Mouse (Mus musculus) heart, embryonic 16.5 days (tissue): ENCODE results near the gene Robo1. TPM values are rescaled to one million over a fixed set of nuclear protein-coding genes. Genes with fewer than 3 reads are reported as not detected.

Experiments used
- ATAC-seq: fragments of 200-750 bp; cut with Nextera tagmentation; replicated peaks from 2 replicates; pipeline ENCODE4 v1.8.0; 2017; ENCODE audit warnings: moderate number of reproducible peaks; ENCODE audit not compliant: insufficient read depth, low FRiP score; ENCODE audit errors: extremely low read depth
- H3K27ac ChIP-seq: fragments of 300-500 bp; sonication (generic); 2 replicates; pipeline ENCODE4 v1.5.1; 2014; ENCODE audit warnings: mild to moderate bottlenecking, low read length, control low read depth, moderate library complexity
- H3K27me3 ChIP-seq: fragments of 300-500 bp; sonication (generic); 2 replicates; pipeline ENCODE4 v1.6.1; 2014; ENCODE audit warnings: low read length, mixed read lengths; ENCODE audit not compliant: control insufficient read depth, insufficient read depth
- H3K36me3 ChIP-seq: fragments of 300-500 bp; sonication (generic); 2 replicates; pipeline ENCODE4 v1.6.1; 2014; ENCODE audit not compliant: control insufficient read depth, insufficient read depth
- H3K4me1 ChIP-seq: fragments of 300-500 bp; sonication (generic); 2 replicates; pipeline ENCODE4 v1.6.1; 2014; ENCODE audit warnings: low read length, mixed read lengths; ENCODE audit not compliant: control insufficient read depth, insufficient read depth
- H3K4me2 ChIP-seq: fragments of 300-500 bp; sonication (generic); 2 replicates; pipeline ENCODE4 v1.6.1; 2014; ENCODE audit warnings: low read depth, mild to moderate bottlenecking, control low read depth, low read length
- H3K4me3 ChIP-seq: fragments of 300-500 bp; sonication (generic); 2 replicates; pipeline ENCODE4 v1.5.1; 2014; ENCODE audit warnings: mild to moderate bottlenecking, control low read depth, low read length
- H3K9ac ChIP-seq: fragments of 300-500 bp; sonication (generic); 2 replicates; pipeline ENCODE4 v1.6.1; 2014; ENCODE audit warnings: low read length, control low read depth
- H3K9me3 ChIP-seq: fragments of 300-500 bp; sonication (generic); replicated peaks from 2 replicates; pipeline ENCODE4 v1.6.1; 2016; ENCODE audit warnings: low read length; ENCODE audit not compliant: control insufficient read depth
- WGBS: fragments of 180-500 bp; shearing (Covaris S2); extraction: QIAGEN DNeasy Blood & Tissue Kit; methylation state at CpG from one replicate; pipeline ENCODE4 v1.1.7; 2014; 5-methylcytosine and 5-hydroxymethylcytosine counted together
- polyA plus RNA-seq: library from polyadenylated mRNA; unstranded; fragments of >200 nt; fragmentation: Nextera tagmentation; extraction: Ambion mirVana; gene quantifications from 2 replicates; pipeline ENCODE4 v1.2.1, GENCODE M21; 2015

Robo1 gene
- polyA plus RNA-seq, 1 experiment from 2014 or later, result 8.0 TPM

DNA sequence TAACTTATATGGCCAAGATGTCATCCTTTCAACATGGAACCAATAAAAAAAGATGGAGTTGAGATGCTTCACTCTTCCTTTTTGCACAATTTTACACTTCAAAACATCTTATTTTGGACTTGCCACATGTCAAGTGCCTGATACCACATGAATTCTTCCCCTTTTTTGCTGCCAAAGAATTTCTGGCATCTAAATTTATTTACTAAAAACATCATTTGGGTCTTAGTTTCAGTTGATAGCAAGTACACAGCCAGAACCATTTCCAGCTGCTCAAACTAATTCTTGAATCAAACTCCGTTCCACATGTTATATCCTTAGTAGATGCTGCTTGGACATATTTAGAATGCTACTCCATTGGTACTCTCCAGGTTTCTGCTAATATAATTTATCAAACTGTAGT lies 267.1 kb downstream of the Robo1 start:
- Histone ChIP-seq H3K27ac (no peak overlapping the region), H3K36me3 (no peaks in the 10 kb centered on the region), H3K4me1 (no peaks in the 10 kb centered on the region), H3K9ac (no peak overlapping the region), H3K4me3 (no peak overlapping the region), H3K9me3 (no peaks in the 10 kb centered on the region), H3K27me3 (no peaks in the 10 kb centered on the region), H3K4me2 (no peak overlapping the region)
- WGBS, result 82% methylated on average over 1 of the region's 1 CpGs
- no peak for ATAC-seq

DNA sequence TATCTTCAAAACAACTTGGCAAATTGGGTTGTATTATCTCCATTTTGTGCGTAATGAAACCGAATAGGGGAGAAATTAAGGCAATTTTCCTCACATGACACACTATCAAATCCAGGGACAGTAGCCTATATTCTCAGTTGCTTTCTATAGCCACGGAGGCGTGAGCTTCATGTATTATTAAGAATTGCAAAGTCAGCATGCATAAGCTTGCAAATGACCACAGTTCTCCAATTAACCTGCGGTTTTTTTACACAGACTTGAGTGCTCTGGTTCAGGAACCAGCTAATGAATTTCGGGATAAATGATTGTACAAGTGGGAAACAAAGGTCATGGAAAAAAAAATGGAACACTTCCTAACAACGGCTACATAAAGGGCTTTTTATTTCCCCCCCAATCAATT lies 268.9 kb downstream of the Robo1 start:
- H3K27me3 ChIP-seq, result no peaks in the 10 kb centered on the region
- no peak overlapping the region for H3K4me3 ChIP-seq
- no peaks in the 10 kb centered on the region for H3K36me3 ChIP-seq
- ATAC-seq, result no peak
- no peak overlapping the region for H3K4me2 ChIP-seq
- H3K9ac ChIP-seq, result no peak overlapping the region
- WGBS, result 76% methylated on average over 7 of the region's 7 CpGs
- no peaks in the 10 kb centered on the region for H3K9me3 ChIP-seq
- no peak overlapping the region for H3K27ac ChIP-seq
- no peaks in the 10 kb centered on the region for H3K4me1 ChIP-seq

DNA sequence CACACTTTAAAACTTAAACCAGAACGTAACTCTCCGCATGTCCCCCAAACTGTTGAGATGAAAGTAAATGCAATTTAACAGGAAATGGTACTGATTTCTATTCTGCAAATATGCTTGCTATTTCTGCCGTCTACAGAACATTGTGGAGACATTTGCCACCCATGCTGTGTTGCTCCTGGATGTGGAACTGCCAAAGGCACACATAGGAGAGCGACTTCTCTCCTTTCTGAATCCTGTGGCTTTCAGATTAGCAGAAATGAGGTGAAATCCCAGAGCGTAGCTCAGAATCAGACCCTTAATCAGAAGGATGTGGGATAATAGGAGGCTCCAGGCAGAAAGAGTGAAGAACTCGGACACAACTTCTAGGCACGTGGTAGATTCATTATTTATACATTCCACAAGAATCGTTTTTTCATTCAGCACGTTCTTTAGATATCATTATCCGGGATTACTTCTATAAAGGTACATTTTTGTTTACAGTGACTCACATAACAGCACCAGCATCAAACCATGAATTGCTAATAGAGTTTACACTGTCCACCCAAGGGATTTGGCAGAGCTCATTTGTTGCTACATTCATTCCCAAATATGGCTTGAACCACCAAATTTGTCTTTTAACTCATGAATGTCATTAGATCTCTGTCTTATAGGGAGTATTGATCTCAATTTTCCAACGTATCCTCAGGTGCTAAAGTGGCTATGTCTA lies 276.5 kb downstream of the Robo1 start:
- Histone ChIP-seq H3K27me3 (no peaks in the 10 kb centered on the region), H3K9me3 (no peaks in the 10 kb centered on the region), H3K9ac (no peak overlapping the region), H3K4me3 (no peak overlapping the region), H3K27ac (no peak overlapping the region), H3K4me2 (no peak overlapping the region), H3K4me1 (no peaks in the 10 kb centered on the region), H3K36me3 (no peaks in the 10 kb centered on the region)
- no peak for ATAC-seq
- 74% methylated on average over 11 of the region's 11 CpGs for WGBS

DNA sequence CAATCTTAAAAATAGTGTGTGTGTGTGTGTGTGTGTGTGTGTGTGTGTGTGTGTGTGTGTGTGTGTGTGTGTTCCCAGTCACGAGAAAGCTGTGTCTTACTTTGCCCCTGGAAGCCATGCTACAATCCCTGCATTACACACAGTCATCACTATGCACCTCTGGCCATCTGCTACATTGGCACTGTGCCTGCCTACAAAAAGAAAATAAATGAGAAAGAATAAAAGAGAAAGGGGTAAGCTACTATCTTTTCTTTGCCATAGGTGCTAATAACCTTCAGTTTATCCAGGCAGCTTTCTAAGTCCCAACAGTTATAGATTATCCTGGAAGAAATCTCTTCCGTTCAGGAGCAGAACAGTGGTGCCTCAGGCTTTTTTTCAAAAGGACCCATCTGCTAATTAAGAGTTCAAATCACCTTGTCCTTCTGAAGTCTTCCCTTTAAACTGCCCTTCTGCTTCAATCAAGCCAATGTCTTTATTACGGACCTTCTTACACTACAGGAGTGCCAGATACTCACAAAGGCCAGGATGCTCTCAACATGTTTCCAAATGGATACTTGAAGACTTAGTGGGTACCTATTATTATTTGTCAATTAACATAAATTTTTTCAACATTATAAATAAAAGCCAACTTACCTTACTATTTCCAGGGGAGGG lies 277.2 kb downstream of the Robo1 start:
- WGBS, result 75% methylated on average over 3 of the region's 3 CpGs
- ATAC-seq, result no peak
- H3K9me3 ChIP-seq, result no peaks in the 10 kb centered on the region

DNA sequence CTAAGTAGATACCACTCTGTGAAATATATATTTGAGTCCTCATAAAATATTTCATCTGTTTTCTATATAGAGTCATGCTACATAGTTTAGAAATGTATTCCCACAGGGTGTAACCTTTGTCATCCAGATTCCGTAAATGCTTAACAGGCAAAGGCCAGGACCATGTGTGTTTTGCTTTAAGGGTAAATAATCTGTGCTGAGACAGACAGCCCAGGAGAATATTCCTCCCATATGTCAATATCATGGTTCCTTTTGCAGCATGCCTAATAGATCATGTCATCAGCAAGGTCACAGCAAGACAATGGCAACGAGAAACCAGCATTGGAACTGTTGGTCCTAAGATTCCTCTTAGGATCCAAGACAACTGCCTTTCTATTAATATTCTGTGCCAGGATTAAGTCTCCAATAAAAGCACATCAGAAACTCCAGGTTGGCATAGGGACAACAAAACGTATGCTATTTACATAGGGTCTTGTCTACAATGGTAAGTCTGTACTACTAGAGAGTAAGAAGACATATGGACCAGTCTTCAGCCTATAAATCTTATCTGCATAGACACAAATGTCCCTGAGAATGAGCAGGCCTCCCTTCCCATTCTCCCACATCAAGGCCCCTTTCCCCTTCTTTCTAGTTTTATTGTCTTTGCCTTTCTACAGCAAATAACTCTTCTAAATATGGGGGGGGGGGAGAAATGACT lies 279.4 kb downstream of the Robo1 start:
- H3K27ac ChIP-seq, result no peak overlapping the region
- no peak overlapping the region for H3K4me3 ChIP-seq
- H3K27me3 ChIP-seq, result no peaks in the 10 kb centered on the region
- no peaks in the 10 kb centered on the region for H3K9me3 ChIP-seq
- no peaks in the 10 kb centered on the region for H3K4me1 ChIP-seq
- WGBS, result 65% methylated on average over 3 of the region's 3 CpGs
- no peak overlapping the region for H3K4me2 ChIP-seq
- no peaks in the 10 kb centered on the region for H3K36me3 ChIP-seq
- H3K9ac ChIP-seq, result no peak overlapping the region
- no peak for ATAC-seq

More for the DNA sequence above, 277.2 kb downstream of the Robo1 start:
- H3K36me3 ChIP-seq, result no peaks in the 10 kb centered on the region
- no peak overlapping the region for H3K4me2 ChIP-seq
- no peaks in the 10 kb centered on the region for H3K4me1 ChIP-seq
- H3K9ac ChIP-seq, result no peak overlapping the region
- no peak overlapping the region for H3K4me3 ChIP-seq
- no peak overlapping the region for H3K27ac ChIP-seq
- no peaks in the 10 kb centered on the region for H3K27me3 ChIP-seq

DNA sequence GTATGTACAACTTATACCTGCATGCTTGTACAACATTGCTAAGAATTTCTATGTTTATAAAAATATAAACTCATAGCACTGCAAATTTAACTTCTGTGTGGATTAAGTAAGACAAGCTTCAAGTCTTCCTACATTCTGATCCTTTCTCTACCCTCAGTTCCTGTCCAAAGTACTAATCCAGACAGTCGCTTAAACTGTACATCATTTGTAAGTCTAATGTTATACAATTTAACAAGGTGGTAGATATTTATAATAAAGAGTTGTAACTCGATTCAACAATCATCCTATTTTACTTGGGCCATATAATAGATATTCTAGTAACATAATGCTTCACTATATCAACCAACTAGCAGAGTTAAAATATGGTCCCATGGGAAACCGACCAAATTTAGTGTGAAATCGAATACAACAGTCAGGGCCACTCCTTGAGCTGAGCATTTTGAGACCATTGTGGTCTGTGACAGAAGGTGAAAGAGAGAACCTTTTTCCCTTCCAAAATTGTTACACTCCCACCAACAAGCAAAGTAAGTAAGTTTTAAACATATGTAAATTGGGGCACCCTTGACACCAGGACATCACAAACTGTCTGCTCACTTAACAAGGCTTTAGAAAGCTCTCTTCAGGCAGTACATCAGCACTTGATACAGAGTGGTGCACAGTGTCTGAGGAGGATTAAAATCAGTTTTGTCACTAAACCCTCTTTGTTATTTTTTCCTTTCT lies 295.5 kb downstream of the Robo1 start:
- no peak for ATAC-seq
- H3K9me3 ChIP-seq, result no peaks in the 10 kb centered on the region
- H3K4me1 ChIP-seq, result no peaks in the 10 kb centered on the region
- H3K9ac ChIP-seq, result no peak overlapping the region
- H3K36me3 ChIP-seq, result no peaks in the 10 kb centered on the region
- H3K27me3 ChIP-seq, result no peaks in the 10 kb centered on the region
- H3K4me3 ChIP-seq, result no peak overlapping the region
- WGBS, result 76% methylated on average over 4 of the region's 4 CpGs
- H3K4me2 ChIP-seq, result no peak overlapping the region
- no peak overlapping the region for H3K27ac ChIP-seq

DNA sequence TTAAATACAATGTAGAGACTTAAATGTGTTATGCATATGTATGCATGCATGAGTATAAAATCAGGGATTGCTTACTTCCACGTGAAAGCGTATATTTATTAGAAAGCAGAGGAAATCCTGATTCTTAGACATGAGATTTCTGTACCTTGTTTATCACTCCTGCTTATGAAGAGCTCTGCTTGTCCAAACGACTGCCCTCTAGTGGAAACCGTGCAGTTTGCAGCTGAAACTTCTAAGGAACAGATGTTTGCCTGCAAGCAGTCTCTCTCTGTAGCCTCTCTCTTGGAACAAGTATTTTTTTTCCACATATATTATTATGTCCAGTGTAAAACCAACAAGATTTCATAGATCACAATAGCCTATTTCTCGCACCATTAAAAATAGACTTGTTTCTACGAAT lies 297.0 kb downstream of the Robo1 start:
- Histone ChIP-seq H3K9me3 (no peaks in the 10 kb centered on the region), H3K4me1 (no peaks in the 10 kb centered on the region), H3K4me3 (no peak overlapping the region), H3K27me3 (no peaks in the 10 kb centered on the region), H3K4me2 (no peak overlapping the region), H3K9ac (no peak overlapping the region), H3K36me3 (no peaks in the 10 kb centered on the region), H3K27ac (no peak overlapping the region)
- WGBS, result 21% methylated on average over 6 of the region's 6 CpGs
- no peak for ATAC-seq

DNA sequence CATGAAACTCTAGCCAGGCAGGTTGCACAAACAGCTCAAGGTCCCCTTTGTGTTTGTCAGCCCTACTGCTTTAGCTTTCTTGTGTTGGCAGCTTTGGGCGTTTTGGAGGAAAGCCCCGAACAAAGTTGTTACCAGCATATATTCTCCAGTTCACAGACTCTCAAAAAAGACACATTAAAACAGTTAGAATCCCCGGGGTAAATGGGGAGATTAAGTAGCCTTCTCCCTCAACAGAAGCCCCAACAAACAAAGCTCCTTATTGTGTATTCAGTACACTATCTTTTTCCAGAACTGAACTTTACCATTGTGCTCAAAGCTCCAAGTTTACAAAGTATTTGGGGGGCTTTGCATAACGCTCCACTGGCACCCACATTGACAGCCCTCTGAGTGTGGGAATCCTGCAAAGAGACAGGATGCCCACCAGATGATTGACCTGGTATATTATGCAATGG lies 302.6 kb downstream of the Robo1 start:
- H3K4me3 ChIP-seq, result no peak overlapping the region
- H3K36me3 ChIP-seq, result no peaks in the 10 kb centered on the region
- no peak overlapping the region for H3K9ac ChIP-seq
- WGBS, result 53% methylated on average over 4 of the region's 4 CpGs
- no peaks in the 10 kb centered on the region for H3K4me1 ChIP-seq
- H3K4me2 ChIP-seq, result no peak overlapping the region
- H3K27me3 ChIP-seq, result no peaks in the 10 kb centered on the region
- H3K27ac ChIP-seq, result no peak overlapping the region
- ATAC-seq, result no peak
- no peaks in the 10 kb centered on the region for H3K9me3 ChIP-seq
